Mouse (Mus musculus): ENCODE measurements around the gene Coa3.

Coa3 gene

GRCm38 (mm10) chr11:101282896-101283295 is 4.0 kb upstream of the Coa3 start:
- DNase-seq (ENCODE audit: low read depth, low spot score): no peak

GRCm38 (mm10) chr11:101280837-101281236 is 1.9 kb upstream of the Coa3 start:
- DNase-seq (ENCODE audit: low read depth, low spot score): no peak

- no peak for DNase-seq (ENCODE audit: low read depth, low spot score)
Measured at GRCm38 (mm10) chr11:101279193-101279569, 267 bp upstream of the Coa3 start.

GRCm38 (mm10) chr11:101277381-101278222 is 1.3 kb downstream of the Coa3 start:
- no peak for DNase-seq (ENCODE audit: low read depth, low spot score)

GRCm38 (mm10) chr11:101276319-101277070 is 2.4 kb downstream of the Coa3 start:
- DNase-seq (ENCODE audit: low read depth, low spot score): no peak

- no peak for DNase-seq (ENCODE audit: low read depth, low spot score)
Measured at GRCm38 (mm10) chr11:101275309-101275708, 3.6 kb downstream of the Coa3 start.

GRCm38 (mm10) chr11:101272446-101272845 is 6.5 kb downstream of the Coa3 start:
- DNase-seq (ENCODE audit: low read depth, low spot score): no peak

GRCm38 (mm10) chr11:101269577-101270116 is 9.3 kb downstream of the Coa3 start:
- DNase-seq (ENCODE audit: low read depth, low spot score): no peak

- no peak for DNase-seq (ENCODE audit: low read depth, low spot score)
Measured at GRCm38 (mm10) chr11:101265906-101266305, 13.0 kb downstream of the Coa3 start.

- DNase-seq (ENCODE audit: low read depth, low spot score): no peak
Measured at GRCm38 (mm10) chr11:101264954-101265471, 13.9 kb downstream of the Coa3 start.

- DNase-seq (ENCODE audit: low read depth, low spot score): no peak
Measured at GRCm38 (mm10) chr11:101263989-101264280, 15.0 kb downstream of the Coa3 start.

- no peak for DNase-seq (ENCODE audit: low read depth, low spot score)
Measured at GRCm38 (mm10) chr11:101263138-101263988, 15.6 kb downstream of the Coa3 start.

- no peak for DNase-seq (ENCODE audit: low read depth, low spot score)
Measured at GRCm38 (mm10) chr11:101262272-101262967, 16.5 kb downstream of the Coa3 start.

GRCm38 (mm10) chr11:101260826-101261380 is 18.0 kb downstream of the Coa3 start:
- no peak for DNase-seq (ENCODE audit: low read depth, low spot score)

GRCm38 (mm10) chr11:101259948-101260825 is 18.7 kb downstream of the Coa3 start, which contains the start of gene Wnk4:
Wnk4 (plus strand) TSS chr11:101260567.
- DNase-seq (ENCODE audit: low read depth, low spot score): no peak

GRCm38 (mm10) chr11:101259261-101259712 is 19.6 kb downstream of the Coa3 start:
- no peak for DNase-seq (ENCODE audit: low read depth, low spot score)

- no peak for DNase-seq (ENCODE audit: low read depth, low spot score)
Measured at GRCm38 (mm10) chr11:101255826-101256775, 22.8 kb downstream of the Coa3 start.

Measured in retina, postnatal 7 days (tissue).